In the genomic region with DNA sequence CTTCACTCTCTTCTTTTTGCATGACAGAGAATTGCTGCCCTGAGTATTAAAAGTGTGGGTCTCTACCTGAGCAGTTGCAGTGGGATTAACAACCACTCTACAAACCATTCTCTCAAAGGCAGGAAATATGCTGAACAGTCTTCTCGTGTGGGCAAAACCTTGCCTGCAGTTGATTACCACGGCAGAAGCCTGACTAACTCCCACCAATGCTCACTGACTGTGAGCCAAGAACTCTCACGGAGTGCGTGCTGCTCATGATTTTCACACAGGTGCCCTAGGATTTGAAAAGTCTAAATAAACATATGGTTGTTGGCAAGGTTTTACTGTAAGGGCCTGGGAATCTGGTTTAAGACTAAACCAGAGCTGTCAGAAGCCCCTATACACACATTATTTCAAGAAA, we compare ENCODE assay signal across 27 mouse cellular contexts.
DNase-seq lines count a peak whose midpoint lies in the region; ATAC-seq and TF ChIP-seq lines count a peak whose summit lies in the region.
"Had no signal": no experiment of that assay in that cellular context is flagged by ENCODE, and none has a peak within 500 bp of the region (broad histone marks: within the 10 kb centered on the region; RNA-seq: fewer than 3 reads in every experiment).

No protein-coding gene starts in this region.

- H3K36me3 ChIP-seq in limb, embryonic 13.5 days, result peaks cover 10% of the 10 kb centered on the region
- H3K36me3 ChIP-seq in limb, embryonic 10.5 days, result peaks cover 12% of the 10 kb centered on the region
- no peaks in the 10 kb centered on the region for H3K36me3 ChIP-seq in lung, postnatal 0 days (ENCODE audit: insufficient read depth, low read length)
- H3K36me3 ChIP-seq: forebrain, embryonic 12.5 days; G1E; liver, embryonic 15.5 days had no signal

- no peak overlapping the region; the same call in 1 of the 2 replicates for H3K27ac ChIP-seq in limb, embryonic 13.5 days
- no peak overlapping the region for H3K27ac ChIP-seq in limb, embryonic 10.5 days
- H3K27ac ChIP-seq in lung, postnatal 0 days (ENCODE audit: low read length), result no peak overlapping the region
- H3K27ac ChIP-seq: forebrain, embryonic 12.5 days; hindbrain, embryonic 12.5 days; hindbrain, postnatal 0 days; liver, embryonic 15.5 days had no signal

- 26% methylated on average over 4 of the region's 4 CpGs for WGBS in limb, embryonic 13.5 days
- 81% methylated on average over 4 of the region's 4 CpGs for WGBS in limb, embryonic 10.5 days
- 46% methylated on average over 4 of the region's 4 CpGs for WGBS in lung, postnatal 0 days

- ATAC-seq in cerebellum, adult (ENCODE audit: insufficient number of reproducible peaks, low FRiP score, low TSS enrichment), result peak; percentile 46; the same call in 1 of the 2 replicates
- peak; percentile 72; the same call in 1 of the 2 replicates for ATAC-seq in frontal cortex, adult (ENCODE audit: low TSS enrichment)
- peak; percentile 71 for ATAC-seq in limb, embryonic 13.5 days (ENCODE audit: low FRiP score, low read depth)
- ATAC-seq in lung, postnatal 0 days, result no peak
- ATAC-seq: hindbrain, postnatal 0 days; intestine, postnatal 0 days; midbrain, embryonic 16.5 days had no signal

- H3K4me1 ChIP-seq in limb, embryonic 13.5 days, result peaks cover 15% of the 10 kb centered on the region
- H3K4me1 ChIP-seq in limb, embryonic 10.5 days, result no peaks in the 10 kb centered on the region
- no peaks in the 10 kb centered on the region for H3K4me1 ChIP-seq in lung, postnatal 0 days (ENCODE audit: insufficient read depth, low read depth, low read length)
- H3K4me1 ChIP-seq: forebrain, embryonic 12.5 days; liver, embryonic 15.5 days had no signal

- no peak overlapping the region for H3K4me2 ChIP-seq in limb, embryonic 13.5 days (replicated peaks)
- H3K4me2 ChIP-seq in lung, postnatal 0 days (replicated peaks; ENCODE audit: low read depth, low read length), result no peak overlapping the region
- H3K4me2 ChIP-seq: forebrain, embryonic 12.5 days; hindbrain, embryonic 12.5 days; liver, embryonic 15.5 days; lung, embryonic 14.5 days; midbrain, embryonic 11.5 days had no signal

- no peak for TF ChIP-seq CTCF in lung, postnatal 0 days (IDR thresholded peaks at IDR 0.05)

- H3K4me3 ChIP-seq in limb, embryonic 13.5 days, result no peak overlapping the region
- H3K4me3 ChIP-seq in limb, embryonic 10.5 days, result no peak overlapping the region
- H3K4me3 ChIP-seq in lung, postnatal 0 days (ENCODE audit: low read depth, low read length), result no peak overlapping the region
- H3K4me3 ChIP-seq: forebrain, embryonic 12.5 days; hindbrain, embryonic 12.5 days; liver, embryonic 15.5 days had no signal

- H3K9me3 ChIP-seq in limb, embryonic 13.5 days, result no peaks in the 10 kb centered on the region
- H3K9me3 ChIP-seq in limb, embryonic 10.5 days (replicated peaks), result no peaks in the 10 kb centered on the region
- H3K9me3 ChIP-seq in lung, postnatal 0 days (ENCODE audit: low read length), result no peaks in the 10 kb centered on the region
- H3K9me3 ChIP-seq: forebrain, embryonic 12.5 days; G1E; liver, embryonic 15.5 days had no signal

- no peak for TF ChIP-seq EP300 in lung, postnatal 0 days (IDR thresholded peaks at IDR 0.05)

- H3K27me3 ChIP-seq in limb, embryonic 13.5 days, result no peaks in the 10 kb centered on the region
- no peaks in the 10 kb centered on the region for H3K27me3 ChIP-seq in limb, embryonic 10.5 days (ENCODE audit: low read depth, poor library complexity, severe bottlenecking)
- no peaks in the 10 kb centered on the region for H3K27me3 ChIP-seq in lung, postnatal 0 days (replicated peaks; ENCODE audit: insufficient read depth, low read length)
- H3K27me3 ChIP-seq: forebrain, embryonic 12.5 days; hindbrain, embryonic 12.5 days; liver, embryonic 15.5 days; Patski had no signal

- H3K9ac ChIP-seq in limb, embryonic 13.5 days, result no peak overlapping the region
- no peak overlapping the region for H3K9ac ChIP-seq in lung, postnatal 0 days (replicated peaks; ENCODE audit: low read depth)
- H3K9ac ChIP-seq: forebrain, embryonic 12.5 days; hindbrain, embryonic 12.5 days; liver, embryonic 15.5 days; lung, embryonic 14.5 days had no signal

- DNase-seq in cerebellum, adult 11 months, result no peak
- no peak for DNase-seq in frontal cortex, postnatal 25 days (ENCODE audit: low spot score in 2 of 2)
- no peak for DNase-seq in limb, embryonic 10.5 days (ENCODE audit: low spot score)
- peak; percentile 83 for DNase-seq in fibroblast of lung, adult 2 months (ENCODE audit: low read depth)
- DNase-seq in lung, postnatal 0 days (ENCODE audit: low spot score), result no peak
- DNase-seq: adrenal gland, postnatal 25 days; cerebellum, adult 9-11 months; heart, postnatal 36 days; kidney, adult 9 months; kidney, postnatal 10 days; layer of hippocampus, postnatal 36 days; lung, embryonic 14.5 days; lung, postnatal 36 days; spleen, adult 18-20 months; thymus, postnatal 25 days had no signal
